Mouse (Mus musculus) retina, postnatal 1 day (tissue): ENCODE measurements at regions not wholly inside any gene's neighbourhood (a gene's known extent, or its start where the extent isn't known, plus 50 kb on each side); places are given as distances from the start of the nearest gene placed in this dataset.
"Not testable (repeated sequence)": the region's sequence is repeated elsewhere in the genome, so short reads cannot be mapped to it uniquely, and the experiment has no call there.

Experiments used
- DNase-seq: peaks from one replicate; pipeline ENCODE4 v3.0.0-alpha.2; 2012

- DNase-seq, result no peak
Observed at GRCm38 (mm10) chr6:22497306-22497705, 141.3 kb upstream of the Fam3c start.

GRCm38 (mm10) chr6:22496471-22496870, 140.4 kb upstream of the Fam3c start:
- no peak for DNase-seq

- peak; percentile 81 for DNase-seq
Observed at GRCm38 (mm10) chr6:22493632-22494260, 137.7 kb upstream of the Fam3c start.

GRCm38 (mm10) chr6:22492896-22493295, 136.9 kb upstream of the Fam3c start:
- no peak for DNase-seq

- DNase-seq, result no peak
Observed at GRCm38 (mm10) chr6:22490762-22491161, 134.7 kb upstream of the Fam3c start.

GRCm38 (mm10) chr6:22487467-22487866, 131.4 kb upstream of the Fam3c start:
- DNase-seq, result no peak

GRCm38 (mm10) chr6:22485828-22486518, 129.9 kb upstream of the Fam3c start:
- no peak for DNase-seq

- not testable (repeated sequence) for DNase-seq
Observed at GRCm38 (mm10) chr6:22482257-22482656, 126.2 kb upstream of the Fam3c start.

- no peak for DNase-seq
Observed at GRCm38 (mm10) chr6:22474604-22475003, 118.6 kb upstream of the Fam3c start.

GRCm38 (mm10) chr6:22474011-22474410, 118.0 kb upstream of the Fam3c start:
- DNase-seq, result no peak

GRCm38 (mm10) chr6:22472400-22472799, 116.4 kb upstream of the Fam3c start:
- not testable (repeated sequence) for DNase-seq

GRCm38 (mm10) chr6:22467334-22467993, 111.4 kb upstream of the Fam3c start:
- DNase-seq, result no peak

- no peak for DNase-seq
Observed at GRCm38 (mm10) chr6:22465926-22466325, 109.9 kb upstream of the Fam3c start.

- DNase-seq, result no peak
Observed at GRCm38 (mm10) chr6:22459440-22460016, 103.5 kb upstream of the Fam3c start.

- no peak for DNase-seq
Observed at GRCm38 (mm10) chr6:22452203-22452602, 96.2 kb upstream of the Fam3c start.

GRCm38 (mm10) chr6:22450501-22450900, 94.5 kb upstream of the Fam3c start:
- no peak for DNase-seq

GRCm38 (mm10) chr6:22448906-22449305, 92.9 kb upstream of the Fam3c start:
- no peak for DNase-seq

- DNase-seq, result no peak
Observed at GRCm38 (mm10) chr6:22447636-22448035, 91.6 kb upstream of the Fam3c start.

GRCm38 (mm10) chr6:22446621-22447310, 90.7 kb upstream of the Fam3c start:
- DNase-seq, result no peak

- not testable (repeated sequence) for DNase-seq
Observed at GRCm38 (mm10) chr6:22444856-22445255, 88.8 kb upstream of the Fam3c start.

GRCm38 (mm10) chr6:22444220-22444619, 88.2 kb upstream of the Fam3c start:
- DNase-seq, result no peak

- DNase-seq, result peak; percentile 8
Observed at GRCm38 (mm10) chr6:22443573-22443972, 87.5 kb upstream of the Fam3c start.

GRCm38 (mm10) chr6:22443170-22443569, 87.1 kb upstream of the Fam3c start:
- no peak for DNase-seq
